Mouse (Mus musculus): ENCODE measurements at regions not wholly inside any gene's neighbourhood (a gene's known extent, or its start where the extent isn't known, plus 50 kb on each side); places are given as distances from the start of the nearest gene placed in this dataset.

DNA sequence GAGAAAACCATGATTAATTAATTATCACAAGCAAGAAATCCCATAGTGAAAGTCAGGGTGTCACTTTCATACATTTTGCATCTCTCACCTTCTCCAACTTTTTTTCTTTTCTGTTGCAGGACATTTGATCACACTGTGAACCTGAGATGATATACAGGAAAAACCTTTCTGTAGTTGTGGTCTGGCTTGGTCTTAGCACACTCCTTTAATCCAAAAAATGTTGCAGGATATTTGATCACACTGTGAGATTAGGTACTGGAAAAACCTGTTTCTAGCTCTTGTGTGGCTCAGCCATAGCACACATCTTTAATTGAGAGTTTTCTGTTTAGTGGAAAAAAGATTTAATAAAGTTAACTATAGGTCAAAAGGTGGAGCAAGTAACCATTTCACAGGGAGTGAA lies 645.6 kb upstream of the Zfp804a start:
- in situ Hi-C loops (cut with MboI; ENCODE audit: low pct_ligation_motif_present, low pct_unique_long_range_greater_than_20kb, low sequenced_read_pairs), result no loop called here
- Histone ChIP-seq H3K9ac (ENCODE audit: insufficient read depth, low read depth) (no peak overlapping the region), H3K4me3 (replicated peaks in 1 of 3; ENCODE audit: low read depth in 2 of 3, low read length in 2 of 3, poor library complexity in 1 of 3) (no peak overlapping the region), H3K27me3 (replicated peaks) (no peaks in the 10 kb centered on the region), H3K79me2 (replicated peaks; ENCODE audit: control insufficient read depth, extremely low read depth, insufficient read depth, poor library complexity, severe bottlenecking) (no peaks in the 10 kb centered on the region), H3K4me1 (ENCODE audit: control insufficient read depth in 1 of 2, insufficient read depth in 2 of 2) (no peaks in the 10 kb centered on the region), H3K36me3 (replicated peaks in 1 of 2; ENCODE audit: control insufficient read depth in 1 of 2, insufficient read depth in 1 of 2, low read length in 1 of 2) (no peaks in the 10 kb centered on the region), H3K4me2 (ENCODE audit: insufficient read depth, low read depth, poor library complexity, severe bottlenecking) (no peak overlapping the region), H3K9me3 (replicated peaks; ENCODE audit: low read length) (peaks cover 4% of the 10 kb centered on the region), H3K27ac (ENCODE audit: insufficient read depth, low read depth) (no peak overlapping the region)
- no peak for TF ChIP-seq ELF1 (IDR thresholded peaks at IDR 0.05; ENCODE audit: low read depth, low read length)
- no peak for TF ChIP-seq E2F4 (IDR thresholded peaks at IDR 0.05; ENCODE audit: insufficient replicate concordance, low read depth, low read length)
- no peak for DNase-seq (ENCODE audit: extremely low read depth)
- dilution Hi-C loops (cut with MboI; ENCODE audit: extremely low pct_ligation_motif_present, extremely low pct_unique_long_range_greater_than_20kb, low sequenced_read_pairs), result no loop called here

DNA sequence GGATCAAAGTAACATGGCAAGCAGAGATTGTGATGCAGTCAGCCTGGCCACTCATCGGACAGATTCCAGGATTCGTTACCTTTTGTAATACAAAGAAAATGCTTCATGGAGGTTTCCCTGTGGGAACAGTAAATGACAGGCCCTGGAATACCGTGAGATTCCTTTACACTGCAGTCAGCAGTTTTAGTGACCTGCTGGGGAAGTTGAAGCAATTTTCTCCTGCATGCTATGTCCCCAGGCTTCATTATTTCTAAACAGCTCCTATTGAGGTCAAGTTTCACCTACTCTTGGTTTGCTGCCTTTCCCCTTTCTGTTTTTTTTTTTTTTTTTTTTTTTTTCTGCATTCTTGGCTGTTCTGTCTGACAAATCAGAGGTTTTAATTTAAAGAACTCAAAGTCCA lies 641.3 kb upstream of the Zfp804a start:
- DNase-seq (ENCODE audit: extremely low read depth), result no peak
- H3K79me2 ChIP-seq (replicated peaks; ENCODE audit: control insufficient read depth, extremely low read depth, insufficient read depth, poor library complexity, severe bottlenecking), result no peaks in the 10 kb centered on the region
- in situ Hi-C loops (cut with MboI; ENCODE audit: low pct_ligation_motif_present, low pct_unique_long_range_greater_than_20kb, low sequenced_read_pairs), result no loop called here

DNA sequence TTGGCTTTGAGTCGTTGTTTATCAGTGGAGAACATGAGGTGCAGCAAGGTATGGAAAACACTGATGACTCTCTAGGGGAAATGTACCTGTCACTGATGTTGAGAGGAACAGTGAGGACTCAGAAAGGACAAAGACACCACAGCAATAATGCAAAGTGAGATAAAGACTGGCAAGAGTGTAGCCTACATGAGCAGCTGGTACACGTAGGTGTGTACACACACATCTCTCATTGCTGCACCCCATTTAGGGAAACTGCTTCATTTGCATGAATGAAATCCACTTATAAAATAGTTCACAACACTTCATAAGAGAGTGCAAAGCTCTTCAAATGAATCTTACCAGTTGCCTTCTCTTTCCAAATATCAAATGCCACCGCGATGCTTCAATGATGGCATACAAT lies 621.6 kb upstream of the Zfp804a start:
- no peaks in the 10 kb centered on the region for H3K79me2 ChIP-seq (replicated peaks; ENCODE audit: control insufficient read depth, extremely low read depth, insufficient read depth, poor library complexity, severe bottlenecking)
- dilution Hi-C loops (cut with MboI; ENCODE audit: extremely low pct_ligation_motif_present, extremely low pct_unique_long_range_greater_than_20kb, low sequenced_read_pairs), result no loop called here

More for the DNA sequence above, 641.3 kb upstream of the Zfp804a start:
- Histone ChIP-seq H3K4me2 (ENCODE audit: insufficient read depth, low read depth, poor library complexity, severe bottlenecking) (no peak overlapping the region), H3K4me1 (ENCODE audit: control insufficient read depth in 1 of 2, insufficient read depth in 2 of 2) (no peaks in the 10 kb centered on the region), H3K27me3 (replicated peaks) (no peaks in the 10 kb centered on the region), H3K36me3 (replicated peaks in 1 of 2; ENCODE audit: control insufficient read depth in 1 of 2, insufficient read depth in 1 of 2, low read length in 1 of 2) (no peaks in the 10 kb centered on the region), H3K4me3 (replicated peaks in 1 of 3; ENCODE audit: low read depth in 2 of 3, low read length in 2 of 3, poor library complexity in 1 of 3) (no peak overlapping the region), H3K9ac (ENCODE audit: insufficient read depth, low read depth) (no peak overlapping the region), H3K27ac (ENCODE audit: insufficient read depth, low read depth) (no peak overlapping the region), H3K9me3 (replicated peaks; ENCODE audit: low read length) (peaks cover 11% of the 10 kb centered on the region)
- dilution Hi-C loops (cut with MboI; ENCODE audit: extremely low pct_ligation_motif_present, extremely low pct_unique_long_range_greater_than_20kb, low sequenced_read_pairs), result no loop called here
- TF ChIP-seq ZC3H11A (IDR thresholded peaks at IDR 0.05; ENCODE audit: low read depth, low read length) (no peak), USF1 (IDR thresholded peaks at IDR 0.05; ENCODE audit: low read depth, low read length) (no peak), E2F4 (IDR thresholded peaks at IDR 0.05; ENCODE audit: insufficient replicate concordance, low read depth, low read length) (no peak), ZMIZ1 (IDR thresholded peaks at IDR 0.05; ENCODE audit: low read depth, low read length) (no peak), JUND (conservative IDR thresholded peaks at IDR 0.05; ENCODE audit: low read depth, low read length) (no peak), ZKSCAN1 (IDR thresholded peaks at IDR 0.05; ENCODE audit: borderline replicate concordance, low read depth, low read length) (no peak), KAT2A (IDR thresholded peaks at IDR 0.05; ENCODE audit: insufficient replicate concordance, low read length) (no peak), MAX (IDR thresholded peaks at IDR 0.05; ENCODE audit: low read length) (no peak), POLR2AphosphoS2 (IDR thresholded peaks at IDR 0.05; ENCODE audit: low read depth, low read length) (no peak), SMC3 (IDR thresholded peaks at IDR 0.05; ENCODE audit: low read depth, low read length) (no peak), SIN3A (IDR thresholded peaks at IDR 0.05; ENCODE audit: low read length) (no peak), CHD2 (IDR thresholded peaks at IDR 0.05; ENCODE audit: low read length) (no peak), TBP (conservative IDR thresholded peaks at IDR 0.05; ENCODE audit: low read depth, low read length) (no peak), JUN (IDR thresholded peaks at IDR 0.05; ENCODE audit: insufficient read depth, low read depth, low read length) (no peak), ELF1 (IDR thresholded peaks at IDR 0.05; ENCODE audit: low read depth, low read length) (no peak), NRF1 (IDR thresholded peaks at IDR 0.05; ENCODE audit: low read depth, low read length) (no peak)

More for the DNA sequence above, 621.6 kb upstream of the Zfp804a start:
- Histone ChIP-seq H3K4me3 (replicated peaks in 1 of 3; ENCODE audit: low read depth in 2 of 3, low read length in 2 of 3, poor library complexity in 1 of 3) (no peak overlapping the region), H3K9ac (ENCODE audit: insufficient read depth, low read depth) (no peak overlapping the region), H3K27me3 (replicated peaks) (no peaks in the 10 kb centered on the region), H3K36me3 (replicated peaks in 1 of 2; ENCODE audit: control insufficient read depth in 1 of 2, insufficient read depth in 1 of 2, low read length in 1 of 2) (no peaks in the 10 kb centered on the region), H3K9me3 (replicated peaks; ENCODE audit: low read length) (peaks cover 12% of the 10 kb centered on the region), H3K4me1 (ENCODE audit: control insufficient read depth in 1 of 2, insufficient read depth in 2 of 2) (no peaks in the 10 kb centered on the region), H3K4me2 (ENCODE audit: insufficient read depth, low read depth, poor library complexity, severe bottlenecking) (no peak overlapping the region), H3K27ac (ENCODE audit: insufficient read depth, low read depth) (no peak overlapping the region)
- no peak for DNase-seq (ENCODE audit: extremely low read depth)
- in situ Hi-C loops (cut with MboI; ENCODE audit: low pct_ligation_motif_present, low pct_unique_long_range_greater_than_20kb, low sequenced_read_pairs), result no loop called here
- no peak for TF ChIP-seq ZKSCAN1 (IDR thresholded peaks at IDR 0.05; ENCODE audit: borderline replicate concordance, low read depth, low read length)
- no peak for TF ChIP-seq PAX5 (IDR thresholded peaks at IDR 0.05; ENCODE audit: low read length)
- no peak for TF ChIP-seq MAFK (IDR thresholded peaks at IDR 0.05; ENCODE audit: insufficient replicate concordance, low read length)
- TF ChIP-seq CHD1 (IDR thresholded peaks at IDR 0.05; ENCODE audit: low read depth, low read length), result no peak
- TF ChIP-seq IRF4 (IDR thresholded peaks at IDR 0.05; ENCODE audit: low read depth, low read length), result no peak
- TF ChIP-seq CHD2 (IDR thresholded peaks at IDR 0.05; ENCODE audit: low read length), result no peak
- TF ChIP-seq ZNF384 (IDR thresholded peaks at IDR 0.05; ENCODE audit: low read depth, low read length), result no peak
- no peak for TF ChIP-seq POLR2AphosphoS2 (IDR thresholded peaks at IDR 0.05; ENCODE audit: low read depth, low read length)
- no peak for TF ChIP-seq JUND (conservative IDR thresholded peaks at IDR 0.05; ENCODE audit: low read depth, low read length)

All from CH12.LX (cell line).